Mouse (Mus musculus) intestine, embryonic 14.5 days (tissue): ENCODE results near the gene Tgif1. TPM values are rescaled to one million over a fixed set of nuclear protein-coding genes. Genes with fewer than 3 reads are reported as not detected.

ENCODE experiments used
- ATAC-seq: fragments of 200-750 bp; cut with Nextera tagmentation; replicated peaks from 2 replicates; pipeline ENCODE4 v1.8.0; 2017; ENCODE audit warnings: low read depth, moderate number of reproducible peaks, moderate TSS enrichment, moderate library complexity; ENCODE audit not compliant: low FRiP score, low TSS enrichment
- DNase-seq: peaks from one replicate; pipeline ENCODE4 v3.0.0-alpha.2; 2018; ENCODE audit warnings: low spot score
- H3K27ac ChIP-seq: fragments of 300-500 bp; sonication (generic); 2 replicates; pipeline ENCODE4 v1.5.1; 2014; ENCODE audit warnings: low read depth, mild to moderate bottlenecking, control low read depth
- H3K27me3 ChIP-seq: fragments of 300-500 bp; sonication (generic); replicated peaks from 2 replicates; pipeline ENCODE4 v1.6.1; 2014; ENCODE audit warnings: low read length, control low read depth; ENCODE audit not compliant: control insufficient read depth, insufficient read depth
- H3K36me3 ChIP-seq: fragments of 300-500 bp; sonication (generic); 2 replicates; pipeline ENCODE4 v1.6.1; 2014; ENCODE audit warnings: low read length, control low read depth; ENCODE audit not compliant: control insufficient read depth, insufficient read depth
- H3K4me1 ChIP-seq: fragments of 300-500 bp; sonication (generic); replicated peaks from 2 replicates; pipeline ENCODE4 v1.6.1; 2014; ENCODE audit warnings: low read length, control low read depth, mixed read lengths; ENCODE audit not compliant: control insufficient read depth, insufficient read depth
- H3K4me2 ChIP-seq: fragments of 300-500 bp; sonication (generic); 2 replicates; pipeline ENCODE4 v1.6.1; 2014; ENCODE audit warnings: low read length
- H3K4me3 ChIP-seq: fragments of 300-500 bp; sonication (generic); 2 replicates; pipeline ENCODE4 v1.5.1; 2014; ENCODE audit warnings: low read depth, low read length, control low read depth, mixed read lengths
- H3K9ac ChIP-seq: fragments of 300-500 bp; sonication (generic); 2 replicates; pipeline ENCODE4 v1.6.1; 2014; ENCODE audit warnings: mild to moderate bottlenecking, low read length
- H3K9me3 ChIP-seq: fragments of 300-500 bp; sonication (generic); 2 replicates; pipeline ENCODE4 v1.6.1; 2016; ENCODE audit warnings: low read length, control low read depth; ENCODE audit not compliant: control insufficient read depth
- WGBS: fragments of 180-500 bp; shearing (Covaris S2); extraction: QIAGEN DNeasy Blood & Tissue Kit; methylation state at CpG from one replicate; pipeline ENCODE4 v1.1.7; 2014; 5-methylcytosine and 5-hydroxymethylcytosine counted together
- polyA plus RNA-seq: library from polyadenylated mRNA; unstranded; fragments of >200 nt; fragmentation: Nextera tagmentation; extraction: Ambion mirVana; gene quantifications from 2 replicates; pipeline ENCODE4 v1.2.1, GENCODE M21; 2014

The Tgif1 gene
- polyA plus RNA-seq, 1 experiment from 2014 or later, result 56.1 TPM

- WGBS, result 96% methylated on average over 8 of the region's 8 CpGs
- ATAC-seq (no peak), DNase-seq (no peak)
- Histone ChIP-seq H3K4me2 (no peak overlapping the region), H3K9me3 (0 out of 2 replicates have a peak, but pooled peaks cover 4% of the 10 kb centered on the region), H3K27ac (no peak overlapping the region), H3K4me3 (no peak overlapping the region), H3K27me3 (no peaks in the 10 kb centered on the region), H3K36me3 (no peaks in the 10 kb centered on the region), H3K4me1 (no peaks in the 10 kb centered on the region; the same call in 1 of the 2 replicates), H3K9ac (no peak overlapping the region)
Observed at GRCm38 (mm10) chr17:70864117-70864516, 10.8 kb upstream of the Tgif1 start.

DNA sequence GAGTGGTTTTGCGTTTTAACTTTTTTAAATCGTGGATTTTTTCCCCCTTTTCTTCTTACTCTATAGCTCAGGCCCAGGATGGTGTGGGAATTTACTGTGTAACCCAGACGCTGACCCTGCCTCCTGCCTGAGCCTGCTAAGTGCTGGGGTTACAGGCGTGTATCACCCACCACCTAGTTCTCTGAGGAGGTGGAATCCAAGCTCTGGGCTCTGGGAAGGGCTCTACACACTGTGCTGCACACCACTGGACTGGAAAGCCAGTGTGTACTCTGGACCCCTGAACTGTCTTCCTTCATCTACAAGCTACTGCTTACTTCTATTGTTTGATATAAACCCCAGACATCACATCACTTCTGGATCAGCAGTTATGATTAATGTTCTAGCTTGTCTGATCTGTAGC, 5.5 kb upstream of the Tgif1 start:
- DNase-seq (no peak), ATAC-seq (no peak)
- no peak overlapping the region for H3K9ac ChIP-seq
- H3K9me3 ChIP-seq, result 0 out of 2 replicates have a peak, but pooled peaks cover 4% of the 10 kb centered on the region
- no peak overlapping the region for H3K27ac ChIP-seq
- H3K4me3 ChIP-seq, result no peak overlapping the region
- H3K36me3 ChIP-seq, result no peaks in the 10 kb centered on the region
- WGBS, result 79% methylated on average over 4 of the region's 4 CpGs
- H3K4me2 ChIP-seq, result no peak overlapping the region
- no peaks in the 10 kb centered on the region for H3K27me3 ChIP-seq
- H3K4me1 ChIP-seq, result no peaks in the 10 kb centered on the region

GRCm38 (mm10) chr17:70856871-70857415, 3.6 kb upstream of the Tgif1 start:
- H3K9me3 ChIP-seq, result no peaks in the 10 kb centered on the region
- H3K4me3 ChIP-seq, result no peak overlapping the region; the same call in 1 of the 2 replicates
- 52% methylated on average over 12 of the region's 12 CpGs for WGBS
- H3K4me2 ChIP-seq, result no peak overlapping the region
- H3K27me3 ChIP-seq, result no peaks in the 10 kb centered on the region
- H3K9ac ChIP-seq, result no peak overlapping the region
- H3K27ac ChIP-seq, result no peak overlapping the region
- no peaks in the 10 kb centered on the region for H3K4me1 ChIP-seq
- ATAC-seq (no peak), DNase-seq (peak; percentile 71)
- H3K36me3 ChIP-seq, result no peaks in the 10 kb centered on the region

- H3K36me3 ChIP-seq, result no peaks in the 10 kb centered on the region
- peak overlapping the region; percentile 67 for H3K4me3 ChIP-seq
- DNase-seq (no peak), ATAC-seq (no peak)
- H3K4me2 ChIP-seq, result peak overlapping the region; percentile 99
- H3K27ac ChIP-seq, result no peak overlapping the region; the same call in 1 of the 2 replicates
- no peaks in the 10 kb centered on the region for H3K9me3 ChIP-seq
- no peaks in the 10 kb centered on the region for H3K27me3 ChIP-seq
- WGBS, result 13% methylated on average over 6 of the region's 6 CpGs
- H3K4me1 ChIP-seq, result no peaks in the 10 kb centered on the region
- H3K9ac ChIP-seq, result no peak overlapping the region; the same call in 1 of the 2 replicates
Observed at GRCm38 (mm10) chr17:70854021-70854420, 675 bp upstream of the Tgif1 start.

DNA sequence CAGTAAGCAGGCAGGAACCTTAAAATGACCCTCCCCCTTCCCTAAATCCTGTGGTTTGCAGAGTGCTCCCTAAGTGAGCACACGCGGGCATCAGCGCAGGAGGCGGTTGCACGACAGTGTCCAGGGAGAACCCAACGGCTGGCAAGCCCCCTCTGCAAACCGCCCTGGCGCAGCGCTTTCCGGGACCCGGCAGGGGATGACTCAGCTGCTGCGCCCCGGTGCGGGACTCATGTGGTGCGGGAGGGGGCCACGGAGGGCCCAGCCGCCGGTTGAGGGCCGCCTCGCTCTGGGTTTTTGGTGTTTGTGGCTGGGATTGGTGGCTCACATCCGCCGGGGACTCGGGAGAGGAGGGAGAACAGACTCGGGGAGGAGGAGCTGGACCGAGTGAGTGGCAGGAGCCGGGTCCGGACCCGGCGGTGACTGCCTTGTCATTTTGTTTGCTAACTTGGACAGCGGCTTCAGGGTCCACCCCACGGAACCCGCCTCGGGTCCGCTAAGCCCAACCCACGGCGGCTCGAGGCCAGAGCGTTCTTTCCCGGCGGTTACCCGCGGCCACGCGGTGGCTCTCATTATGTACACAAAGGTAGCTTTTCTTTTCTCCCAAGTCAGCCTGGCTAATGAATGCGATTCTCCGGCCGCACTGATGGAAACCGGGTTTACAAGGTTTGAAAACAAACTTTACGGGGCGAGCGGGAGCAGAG, 510 bp downstream of the Tgif1 start:
- no peaks in the 10 kb centered on the region for H3K36me3 ChIP-seq
- peak overlapping the region; percentile 67 for H3K4me3 ChIP-seq
- no peaks in the 10 kb centered on the region for H3K9me3 ChIP-seq
- DNase-seq (peak; percentile 90), ATAC-seq (peak; percentile 52)
- peak overlapping the region; percentile 99 for H3K4me2 ChIP-seq
- H3K27ac ChIP-seq, result peak overlapping the region; percentile 97
- H3K9ac ChIP-seq, result peak overlapping the region; percentile 92
- under 1% methylated on average over 51 of the region's 51 CpGs for WGBS
- H3K4me1 ChIP-seq, result no peaks in the 10 kb centered on the region
- no peaks in the 10 kb centered on the region for H3K27me3 ChIP-seq

DNA sequence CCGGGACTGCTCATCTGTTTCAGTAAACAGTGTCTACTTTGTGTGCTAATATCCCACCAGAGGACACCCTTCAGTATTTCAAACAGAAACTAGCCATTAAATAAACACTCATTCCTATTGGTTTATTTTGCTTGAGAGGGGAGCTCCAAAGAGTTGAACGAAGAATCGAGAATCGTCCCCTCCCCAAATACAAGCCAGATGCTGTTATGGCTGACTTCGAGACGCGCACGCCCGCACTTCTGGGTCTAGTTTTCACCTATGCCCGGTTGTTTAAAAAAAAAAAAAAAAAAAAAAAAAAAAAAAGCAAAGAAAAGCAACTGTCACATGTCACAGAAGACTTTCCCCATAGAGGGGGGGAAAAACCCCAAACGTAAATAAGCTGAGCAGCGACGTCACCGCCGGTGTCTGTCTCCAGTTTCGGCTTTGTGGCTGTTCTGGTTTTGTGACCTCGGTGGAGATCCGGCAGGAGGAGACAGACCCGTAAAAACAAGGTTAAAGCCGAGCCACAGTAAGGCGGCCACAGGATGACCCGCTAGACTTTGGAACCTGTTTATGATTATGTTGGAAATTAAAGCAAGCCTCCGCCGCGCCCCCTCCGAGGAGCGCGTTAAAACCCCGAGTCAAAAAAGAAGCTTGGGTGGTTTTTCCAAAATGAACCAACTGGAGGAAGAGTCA, 1.2 kb downstream of the Tgif1 start:
- peak overlapping the region; percentile 97 for H3K27ac ChIP-seq
- peak; percentile 80 for DNase-seq
- H3K27me3 ChIP-seq, result no peaks in the 10 kb centered on the region
- peaks cover 4% of the 10 kb centered on the region for H3K4me1 ChIP-seq
- H3K4me3 ChIP-seq, result peak overlapping the region; percentile 67
- ATAC-seq, result 0 out of 2 replicates have a peak, but pooled peaks have one; percentile 7
- no peaks in the 10 kb centered on the region for H3K9me3 ChIP-seq
- H3K36me3 ChIP-seq, result no peaks in the 10 kb centered on the region
- H3K9ac ChIP-seq, result peak overlapping the region; percentile 92
- peak overlapping the region; percentile 99 for H3K4me2 ChIP-seq
- under 1% methylated on average over 29 of the region's 29 CpGs for WGBS

DNA sequence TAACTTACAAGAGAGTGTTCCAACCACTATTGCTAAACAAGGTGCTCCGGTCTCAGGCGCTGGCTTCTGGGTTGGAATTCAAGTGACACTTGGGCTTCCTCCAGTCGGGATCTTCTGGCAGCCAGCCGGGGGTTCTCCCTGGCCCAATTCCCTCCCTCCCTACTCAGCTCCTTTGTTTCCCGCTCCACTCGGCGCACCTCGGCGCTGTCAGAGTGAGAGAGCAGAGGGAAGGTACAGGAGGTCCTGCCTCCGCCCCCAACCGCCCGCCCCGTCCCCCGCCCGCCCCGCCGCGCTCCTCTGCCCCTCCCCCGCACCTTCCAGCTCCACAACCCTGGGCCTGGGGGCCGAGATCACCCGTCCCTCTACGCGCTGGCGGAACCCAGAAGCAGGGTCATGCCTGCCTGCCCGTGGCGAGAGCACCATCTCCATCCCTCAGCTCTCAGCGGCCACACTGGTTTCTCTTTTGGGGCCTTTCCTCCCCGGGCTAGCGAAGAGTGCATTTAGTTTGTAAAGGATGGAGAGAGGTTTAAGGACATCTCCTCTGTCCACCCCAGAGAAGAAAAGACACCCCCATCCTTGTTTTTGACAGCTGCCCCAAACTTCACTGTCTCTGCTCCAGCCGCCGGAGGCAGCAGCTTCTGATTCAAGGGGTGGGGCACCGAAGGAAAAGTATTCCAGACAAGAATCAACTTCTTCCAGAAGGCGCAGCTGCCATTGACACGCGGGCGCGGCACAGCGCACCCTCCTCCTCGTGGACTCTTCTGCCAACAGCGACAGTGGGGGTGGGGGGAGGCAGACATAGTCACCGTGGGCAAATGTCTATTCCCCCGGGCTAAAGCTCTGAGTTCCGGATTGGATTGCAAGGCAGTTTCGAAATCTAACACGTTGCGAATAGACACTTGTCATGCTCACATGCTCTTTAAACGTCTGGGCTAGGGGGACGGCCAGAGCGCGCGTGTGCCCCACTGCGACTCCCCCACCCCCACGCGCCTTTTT, 2.1 kb downstream of the Tgif1 start:
- ATAC-seq, result peak; percentile 64

More for the DNA sequence above, 2.1 kb downstream of the Tgif1 start:
- WGBS, result under 1% methylated on average over 54 of the region's 54 CpGs
- Histone ChIP-seq H3K27me3 (no peaks in the 10 kb centered on the region), H3K36me3 (no peaks in the 10 kb centered on the region), H3K9ac (peak overlapping the region; percentile 92), H3K4me2 (peak overlapping the region; percentile 99), H3K4me3 (peak overlapping the region; percentile 67), H3K4me1 (peaks cover 12% of the 10 kb centered on the region), H3K27ac (peak overlapping the region; percentile 97), H3K9me3 (no peaks in the 10 kb centered on the region)
- DNase-seq, result peak; percentile 92
